Mouse (Mus musculus): ENCODE measurements at regions not wholly inside any gene's neighbourhood (a gene's known extent, or its start where the extent isn't known, plus 50 kb on each side); places are given as distances from the start of the nearest gene placed in this dataset.

DNA sequence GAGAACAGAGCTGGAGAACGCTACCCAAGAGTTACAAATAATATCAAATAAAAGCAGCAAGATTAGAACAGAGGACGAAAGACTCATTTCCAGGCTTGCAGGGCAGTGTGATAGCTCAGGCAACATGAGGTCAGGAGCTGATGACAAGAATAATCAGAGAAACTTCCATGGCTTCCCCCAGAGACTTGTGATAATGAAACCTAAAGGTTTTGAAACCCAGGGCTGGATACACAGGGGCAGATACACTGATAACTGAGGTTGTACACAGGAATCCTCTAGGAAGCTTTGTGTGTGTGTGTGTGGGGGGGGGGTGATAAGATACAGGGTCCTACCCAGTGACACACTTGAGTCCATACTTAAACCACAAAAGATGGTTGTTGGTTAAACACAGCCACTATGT lies 423.4 kb upstream of the Smim15 start:
- Histone ChIP-seq H3K4me3 (no peak overlapping the region), H3K9me3 (no peaks in the 10 kb centered on the region), H3K4me2 (replicated peaks) (no peak overlapping the region), H3K36me3 (no peaks in the 10 kb centered on the region), H3K27ac (replicated peaks) (no peak overlapping the region), H3K4me1 (peaks cover 26% of the 10 kb centered on the region), H3K9ac (replicated peaks) (no peak overlapping the region), H3K27me3 (no peaks in the 10 kb centered on the region)
- ATAC-seq (replicated peaks), result no peak
- 75% methylated on average over 2 of the region's 2 CpGs for WGBS

DNA sequence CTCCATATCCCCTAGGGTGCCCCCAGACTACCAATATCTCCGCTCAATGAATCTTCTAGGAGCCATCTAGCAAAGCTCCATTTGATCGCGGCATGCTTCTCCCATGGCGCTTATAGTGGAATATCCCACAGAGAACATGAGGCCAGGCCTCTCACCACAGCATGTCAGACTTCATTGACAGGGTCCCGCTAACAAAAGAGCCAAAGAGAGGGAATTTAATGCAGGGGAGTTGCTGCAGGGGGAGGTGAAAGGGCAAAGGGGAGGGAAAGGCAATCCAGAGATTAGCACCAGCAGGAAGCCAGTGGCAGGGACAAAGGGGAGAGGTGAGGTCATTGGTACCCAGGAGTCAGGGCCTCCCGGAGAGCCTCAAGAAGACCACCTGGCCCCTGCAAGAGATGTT lies 424.0 kb upstream of the Smim15 start:
- Histone ChIP-seq H3K4me3 (no peak overlapping the region), H3K4me1 (peaks cover 26% of the 10 kb centered on the region), H3K9ac (replicated peaks) (no peak overlapping the region), H3K4me2 (replicated peaks) (no peak overlapping the region), H3K27ac (replicated peaks) (no peak overlapping the region), H3K9me3 (no peaks in the 10 kb centered on the region), H3K27me3 (no peaks in the 10 kb centered on the region), H3K36me3 (no peaks in the 10 kb centered on the region)
- 17% methylated on average over 6 of the region's 6 CpGs for WGBS
- ATAC-seq (replicated peaks), result no peak

DNA sequence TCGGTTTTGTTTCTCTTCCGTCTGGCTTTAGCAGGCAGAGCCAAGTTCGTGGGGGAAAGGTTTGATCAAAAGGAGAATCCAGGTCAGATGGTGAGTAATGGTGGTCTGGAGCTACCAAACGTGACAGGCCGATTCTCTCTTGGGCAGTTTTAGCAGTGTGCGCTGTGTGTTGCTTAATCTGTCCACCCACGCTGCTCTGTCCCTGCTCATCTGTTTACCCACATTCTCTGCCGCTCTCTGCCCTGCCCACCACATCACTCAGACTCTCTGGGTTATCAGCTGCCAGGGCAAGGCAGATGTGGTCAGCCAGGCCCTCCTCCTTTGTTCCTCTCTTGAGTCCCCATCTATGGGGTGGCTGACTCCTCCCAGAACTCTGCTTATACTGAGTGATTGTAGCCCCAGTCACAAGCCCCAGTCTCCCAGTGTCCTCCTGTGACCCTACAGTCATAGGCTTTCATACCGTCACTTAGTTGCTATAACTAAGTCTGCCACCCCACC lies 424.8 kb upstream of the Smim15 start:
- Histone ChIP-seq H3K27me3 (no peaks in the 10 kb centered on the region), H3K36me3 (no peaks in the 10 kb centered on the region), H3K9me3 (no peaks in the 10 kb centered on the region), H3K4me1 (peaks cover 26% of the 10 kb centered on the region), H3K4me3 (no peak overlapping the region), H3K27ac (replicated peaks) (peak overlapping the region; percentile 44; the same call in 1 of the 2 replicates), H3K9ac (replicated peaks) (no peak overlapping the region), H3K4me2 (replicated peaks) (no peak overlapping the region)
- 45% methylated on average over 9 of the region's 9 CpGs for WGBS
- peak; percentile 54; the same call in 1 of the 2 replicates for ATAC-seq (replicated peaks)

DNA sequence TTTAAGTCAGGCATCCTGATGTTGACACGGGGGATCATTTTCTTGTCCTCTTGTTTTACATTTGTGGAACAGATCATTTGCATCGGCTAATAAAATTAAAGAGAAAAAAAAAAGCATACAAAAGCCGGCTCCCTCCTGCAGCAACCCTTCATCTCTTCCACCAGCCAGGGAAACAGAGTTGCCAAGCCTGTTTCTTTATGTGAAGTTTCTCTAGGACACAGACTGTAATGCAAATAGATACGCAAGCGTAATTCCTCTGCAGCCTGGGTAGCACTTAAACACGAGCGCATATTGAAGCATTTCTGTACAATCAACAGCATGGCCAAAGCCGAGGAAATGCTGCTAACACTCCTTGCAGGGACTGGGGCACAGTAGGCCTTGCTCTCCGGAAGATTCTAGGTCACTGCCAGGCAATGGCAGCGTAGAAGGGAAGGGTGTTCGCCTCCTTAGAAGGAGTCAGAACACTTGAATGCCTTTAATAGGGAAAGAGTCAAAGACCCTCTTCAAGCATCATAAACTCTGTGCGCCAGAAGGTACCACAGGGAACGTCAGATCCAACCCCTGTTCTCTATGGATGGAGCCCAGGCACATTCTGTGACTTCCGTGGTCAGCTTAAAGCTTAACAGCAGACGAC lies 425.3 kb upstream of the Smim15 start:
- H3K27me3 ChIP-seq, result no peaks in the 10 kb centered on the region
- ATAC-seq (replicated peaks), result 0 out of 2 replicates have a peak, but pooled peaks have one; percentile 18

DNA sequence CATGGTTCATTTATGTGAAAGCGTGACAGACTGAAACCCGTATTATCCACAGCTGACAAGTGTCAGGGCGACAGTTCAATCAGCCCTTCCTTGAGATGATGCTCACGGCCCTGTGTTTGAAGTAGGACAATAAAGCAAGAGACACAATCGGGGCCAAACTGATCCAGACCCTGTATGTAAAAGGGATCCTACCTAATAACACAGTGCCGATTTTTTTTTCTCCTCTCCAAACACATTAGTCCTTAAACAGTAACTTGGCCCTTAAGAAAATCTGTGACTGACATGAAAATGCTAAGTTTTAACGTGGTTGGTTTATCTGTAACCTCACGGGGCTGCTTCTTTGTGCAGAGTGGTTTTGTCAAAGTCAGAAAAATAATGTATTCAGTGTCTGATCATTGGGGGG lies 425.9 kb upstream of the Smim15 start:
- ATAC-seq (replicated peaks), result 0 out of 2 replicates have a peak, but pooled peaks have one; percentile 49
- no peak overlapping the region for H3K4me2 ChIP-seq (replicated peaks)
- peak overlapping the region; percentile 25; the same call in 1 of the 2 replicates for H3K27ac ChIP-seq (replicated peaks)
- WGBS, result 20% methylated on average over 8 of the region's 8 CpGs
- H3K4me3 ChIP-seq, result no peak overlapping the region
- H3K9me3 ChIP-seq, result no peaks in the 10 kb centered on the region
- no peak overlapping the region for H3K9ac ChIP-seq (replicated peaks)
- peaks cover 26% of the 10 kb centered on the region for H3K4me1 ChIP-seq
- no peaks in the 10 kb centered on the region for H3K27me3 ChIP-seq
- H3K36me3 ChIP-seq, result no peaks in the 10 kb centered on the region

More for the DNA sequence above, 425.3 kb upstream of the Smim15 start:
- peak overlapping the region; percentile 44; the same call in 1 of the 2 replicates for H3K27ac ChIP-seq (replicated peaks)
- 27% methylated on average over 15 of the region's 15 CpGs for WGBS
- 0 out of 2 replicates have a peak overlapping the region, but pooled peaks have one; percentile 0 for H3K4me2 ChIP-seq (replicated peaks)
- no peak overlapping the region for H3K9ac ChIP-seq (replicated peaks)
- no peaks in the 10 kb centered on the region for H3K36me3 ChIP-seq
- no peaks in the 10 kb centered on the region for H3K9me3 ChIP-seq
- H3K4me3 ChIP-seq, result no peak overlapping the region
- peaks cover 26% of the 10 kb centered on the region for H3K4me1 ChIP-seq

DNA sequence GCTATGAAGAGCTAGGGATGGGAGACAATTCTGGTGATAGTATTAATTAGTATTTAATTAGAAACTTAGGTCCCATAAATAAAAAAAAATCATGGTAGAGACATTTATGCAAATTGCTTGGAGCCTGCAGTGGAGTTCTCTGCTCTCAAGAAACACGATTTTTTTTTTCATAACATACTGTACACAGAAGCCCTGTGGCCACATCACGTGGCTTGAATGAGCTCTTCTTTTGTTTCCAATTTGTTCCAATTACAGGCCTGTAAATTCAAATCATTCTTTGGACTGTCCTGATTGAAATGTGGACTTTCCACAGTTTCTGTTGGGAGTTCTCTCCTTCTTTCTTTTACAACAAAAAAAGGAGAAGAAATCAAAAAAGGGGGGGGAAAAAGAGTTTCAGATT lies 426.7 kb upstream of the Smim15 start:
- no peak overlapping the region for H3K27ac ChIP-seq (replicated peaks)

DNA sequence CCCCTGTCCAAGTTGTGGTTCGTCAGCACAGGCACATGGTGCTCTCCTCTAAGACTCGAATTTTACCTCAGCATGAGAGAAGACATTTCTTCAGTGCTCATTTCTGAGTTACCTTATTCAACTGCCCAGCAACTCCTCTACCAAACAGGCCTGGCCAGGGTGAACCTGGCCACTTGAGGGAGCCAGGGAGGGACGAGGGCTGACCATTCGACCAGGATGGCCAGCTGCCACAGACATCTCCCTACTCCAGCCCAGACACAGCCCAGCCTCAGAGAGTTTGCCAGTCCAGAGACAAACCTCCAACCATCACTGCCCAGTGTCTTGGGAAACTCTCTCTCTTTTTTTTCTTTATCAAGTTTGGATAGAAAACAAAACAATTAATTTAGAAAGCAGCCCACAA lies 427.5 kb upstream of the Smim15 start:
- no peak overlapping the region for H3K4me2 ChIP-seq (replicated peaks)
- no peak overlapping the region for H3K4me3 ChIP-seq
- H3K4me1 ChIP-seq, result peaks cover 26% of the 10 kb centered on the region
- peak; percentile 7; the same call in 1 of the 2 replicates for ATAC-seq (replicated peaks)
- no peak overlapping the region for H3K9ac ChIP-seq (replicated peaks)
- H3K9me3 ChIP-seq, result no peaks in the 10 kb centered on the region
- H3K36me3 ChIP-seq, result no peaks in the 10 kb centered on the region
- no peak overlapping the region for H3K27ac ChIP-seq (replicated peaks)
- 72% methylated on average over 4 of the region's 4 CpGs for WGBS
- no peaks in the 10 kb centered on the region for H3K27me3 ChIP-seq

More for the DNA sequence above, 426.7 kb upstream of the Smim15 start:
- Histone ChIP-seq H3K9me3 (no peaks in the 10 kb centered on the region), H3K27me3 (no peaks in the 10 kb centered on the region), H3K36me3 (no peaks in the 10 kb centered on the region), H3K4me1 (peaks cover 26% of the 10 kb centered on the region), H3K9ac (replicated peaks) (no peak overlapping the region), H3K4me2 (replicated peaks) (no peak overlapping the region), H3K4me3 (no peak overlapping the region)
- ATAC-seq (replicated peaks), result no peak
- WGBS, result 4% methylated on average over 2 of the region's 2 CpGs

DNA sequence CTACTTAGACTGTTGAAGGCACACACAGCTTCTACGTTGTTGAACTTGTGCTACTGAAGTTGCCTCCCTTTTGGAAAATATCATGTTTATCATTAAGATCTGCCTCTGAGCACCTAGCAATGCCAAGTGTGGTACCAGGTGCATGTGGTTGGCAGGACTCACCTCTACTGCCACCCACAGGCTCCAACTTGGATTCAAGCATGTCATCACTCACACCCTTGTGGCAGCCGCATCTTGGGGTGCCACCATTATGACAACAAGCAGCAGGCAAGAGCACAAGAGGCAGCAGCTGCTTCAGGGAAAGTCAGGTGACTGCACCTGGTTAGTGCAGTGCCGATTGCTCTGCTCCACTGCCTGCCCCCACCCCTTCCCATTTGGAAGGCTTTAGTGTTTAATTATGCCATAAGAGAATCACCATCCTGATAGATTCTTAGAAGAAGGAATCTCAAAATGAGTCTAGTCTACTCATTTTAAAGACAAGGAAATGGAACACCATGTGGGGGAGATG lies 435.2 kb upstream of the Smim15 start:
- H3K4me3 ChIP-seq, result no peak overlapping the region
- no peak for ATAC-seq (replicated peaks)
- no peak overlapping the region for H3K27ac ChIP-seq (replicated peaks)

DNA sequence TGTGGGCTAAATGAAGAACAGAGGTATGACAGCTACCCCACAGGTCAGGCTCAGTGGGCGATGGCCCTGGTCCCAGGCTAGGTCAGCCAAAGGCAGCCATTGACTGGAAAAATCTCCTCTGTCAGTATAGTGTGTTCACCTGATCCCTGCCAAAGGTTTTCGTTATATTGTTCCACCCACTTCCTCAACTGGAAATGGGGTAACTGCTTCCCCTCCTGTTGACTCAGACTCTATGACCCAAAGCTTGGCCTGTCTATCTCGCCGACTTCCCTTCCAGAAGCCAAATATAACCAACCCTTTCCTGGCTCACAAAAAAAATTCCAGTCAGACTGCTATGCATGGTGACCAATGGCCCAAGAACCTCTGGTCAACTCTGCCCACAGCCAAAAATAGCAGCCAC lies 437.0 kb upstream of the Smim15 start:
- no peak for ATAC-seq (replicated peaks)
- H3K27me3 ChIP-seq, result no peaks in the 10 kb centered on the region

More for the DNA sequence above, 435.2 kb upstream of the Smim15 start:
- Histone ChIP-seq H3K36me3 (no peaks in the 10 kb centered on the region), H3K27me3 (no peaks in the 10 kb centered on the region), H3K9me3 (no peaks in the 10 kb centered on the region), H3K9ac (replicated peaks) (no peak overlapping the region), H3K4me1 (no peaks in the 10 kb centered on the region), H3K4me2 (replicated peaks) (no peak overlapping the region)
- whole genome bisulfite sequencing, result 76% methylated on average over 3 of the region's 3 CpGs

DNA sequence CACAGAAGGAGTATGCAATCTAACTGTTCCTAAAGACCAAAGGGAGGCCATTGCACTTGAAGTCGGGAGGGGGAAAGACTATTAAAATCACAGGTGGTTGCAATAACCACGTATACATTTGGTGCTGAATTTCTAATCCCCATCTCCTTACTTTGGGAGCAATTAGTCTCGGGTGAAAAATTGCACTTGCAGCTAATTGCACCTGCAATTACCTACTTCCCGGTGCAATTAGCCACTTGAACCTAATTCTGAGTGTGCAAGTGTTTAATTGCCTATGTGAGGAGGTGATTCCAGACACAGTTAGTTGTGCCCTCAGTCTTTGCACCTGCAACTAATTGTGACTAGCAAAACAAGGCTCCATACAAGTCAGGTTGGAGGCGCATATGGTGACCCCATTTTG lies 442.1 kb upstream of the Smim15 start:
- H3K9ac ChIP-seq (replicated peaks), result no peak overlapping the region
- 0 out of 2 replicates have a peak, but pooled peaks have one; percentile 33 for ATAC-seq (replicated peaks)
- H3K27ac ChIP-seq (replicated peaks), result no peak overlapping the region
- no peaks in the 10 kb centered on the region for H3K27me3 ChIP-seq
- H3K36me3 ChIP-seq, result no peaks in the 10 kb centered on the region
- H3K4me2 ChIP-seq (replicated peaks), result no peak overlapping the region
- no peak overlapping the region for H3K4me3 ChIP-seq
- H3K4me1 ChIP-seq, result peaks cover 11% of the 10 kb centered on the region
- 0 out of 2 replicates have a peak, but pooled peaks cover 6% of the 10 kb centered on the region for H3K9me3 ChIP-seq
- 29% methylated on average over 5 of the region's 5 CpGs for WGBS

More for the DNA sequence above, 437.0 kb upstream of the Smim15 start:
- no peaks in the 10 kb centered on the region for H3K4me1 ChIP-seq
- no peaks in the 10 kb centered on the region for H3K36me3 ChIP-seq
- H3K4me3 ChIP-seq, result no peak overlapping the region
- H3K27ac ChIP-seq (replicated peaks), result no peak overlapping the region
- no peak overlapping the region for H3K9ac ChIP-seq (replicated peaks)
- WGBS, result 90% methylated on average over 4 of the region's 4 CpGs
- H3K4me2 ChIP-seq (replicated peaks), result no peak overlapping the region
- H3K9me3 ChIP-seq, result 0 out of 2 replicates have a peak, but pooled peaks cover 6% of the 10 kb centered on the region

DNA sequence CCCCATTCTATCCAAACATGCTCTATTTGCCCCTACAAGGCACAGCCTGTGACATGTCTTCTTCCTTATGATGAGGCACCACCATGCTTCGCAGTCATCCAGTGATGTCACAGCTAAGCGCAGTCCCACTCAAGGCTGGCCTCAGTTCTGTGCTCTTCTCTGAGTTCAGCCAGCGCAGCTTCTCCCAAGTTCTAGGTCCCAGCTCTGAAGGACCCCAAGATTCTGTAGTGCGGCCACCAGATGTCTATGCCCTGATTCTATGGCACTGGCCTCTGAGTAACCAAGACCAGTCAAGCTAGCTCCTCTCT lies 443.2 kb upstream of the Smim15 start:
- Histone ChIP-seq H3K9ac (replicated peaks) (0 out of 2 replicates have a peak overlapping the region, but pooled peaks have one; percentile 3), H3K4me2 (replicated peaks) (no peak overlapping the region), H3K36me3 (no peaks in the 10 kb centered on the region), H3K4me3 (no peak overlapping the region), H3K27ac (replicated peaks) (no peak overlapping the region), H3K4me1 (peaks cover 11% of the 10 kb centered on the region), H3K9me3 (0 out of 2 replicates have a peak, but pooled peaks cover 6% of the 10 kb centered on the region), H3K27me3 (no peaks in the 10 kb centered on the region)
- WGBS, result 88% methylated on average over 4 of the region's 4 CpGs
- peak; percentile 65; the same call in 1 of the 2 replicates for ATAC-seq (replicated peaks)

DNA sequence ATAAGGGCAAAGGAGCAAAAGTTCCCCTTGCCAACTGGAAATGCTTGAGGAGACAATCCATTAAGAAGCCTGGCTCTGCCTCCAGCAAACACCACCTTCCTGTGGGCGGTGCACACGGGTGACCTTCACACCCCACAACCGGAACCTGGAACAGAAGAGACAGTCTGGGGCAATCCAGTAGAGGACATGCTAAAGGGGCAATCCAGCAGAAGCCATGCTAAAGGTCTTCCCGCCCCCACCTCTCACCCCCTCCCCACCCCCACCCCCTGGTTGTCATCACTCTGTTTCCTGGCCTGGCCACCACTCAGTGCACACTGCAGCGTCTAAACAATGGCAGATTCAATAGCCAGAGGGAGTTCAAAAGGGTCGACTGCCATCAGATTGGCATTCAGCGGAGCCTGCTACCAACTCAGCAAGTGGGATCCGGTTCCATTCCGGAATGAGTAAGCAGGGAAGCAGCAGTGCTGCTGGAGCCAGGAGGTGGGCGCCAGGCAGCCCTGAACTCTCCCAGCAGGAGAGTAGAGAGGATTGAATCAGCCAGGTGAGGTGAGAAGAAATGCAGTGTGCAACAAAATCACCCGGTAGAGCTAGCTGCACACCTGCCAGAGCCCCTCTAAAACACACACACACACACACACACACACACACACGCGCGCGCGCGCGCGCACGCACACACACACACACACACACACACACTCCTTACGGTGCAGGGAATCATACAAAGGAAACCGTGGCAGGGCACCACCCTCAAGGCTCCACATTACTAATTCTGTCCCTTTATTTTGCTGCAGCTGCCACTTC lies 443.7 kb upstream of the Smim15 start:
- 0 out of 2 replicates have a peak overlapping the region, but pooled peaks have one; percentile 3 for H3K9ac ChIP-seq (replicated peaks)
- H3K27me3 ChIP-seq, result no peaks in the 10 kb centered on the region
- WGBS, result 26% methylated on average over 22 of the region's 22 CpGs
- no peak overlapping the region for H3K4me3 ChIP-seq
- peak; percentile 65 for ATAC-seq (replicated peaks)
- no peak overlapping the region for H3K27ac ChIP-seq (replicated peaks)
- H3K4me2 ChIP-seq (replicated peaks), result peak overlapping the region; percentile 33
- no peaks in the 10 kb centered on the region for H3K36me3 ChIP-seq
- H3K9me3 ChIP-seq, result 0 out of 2 replicates have a peak, but pooled peaks cover 6% of the 10 kb centered on the region
- peaks cover 11% of the 10 kb centered on the region for H3K4me1 ChIP-seq
